Mouse (Mus musculus): ENCODE measurements around the gene St3gal3.
A peak's percentile ranks its signal among the peaks of the same experiment; 100 is the strongest.

The St3gal3 gene

GRCm38 (mm10) chr4:118134485-118135365 lies at the start of gene St3gal3:
St3gal3 (minus strand) TSS chr4:118134914.
- DNase-seq (ENCODE audit: low read depth, low spot score): peak; percentile 62

- DNase-seq (ENCODE audit: low read depth, low spot score): peak; percentile 12
Observed at GRCm38 (mm10) chr4:118180301-118181080, 45.8 kb upstream of the St3gal3 start.

DNA sequence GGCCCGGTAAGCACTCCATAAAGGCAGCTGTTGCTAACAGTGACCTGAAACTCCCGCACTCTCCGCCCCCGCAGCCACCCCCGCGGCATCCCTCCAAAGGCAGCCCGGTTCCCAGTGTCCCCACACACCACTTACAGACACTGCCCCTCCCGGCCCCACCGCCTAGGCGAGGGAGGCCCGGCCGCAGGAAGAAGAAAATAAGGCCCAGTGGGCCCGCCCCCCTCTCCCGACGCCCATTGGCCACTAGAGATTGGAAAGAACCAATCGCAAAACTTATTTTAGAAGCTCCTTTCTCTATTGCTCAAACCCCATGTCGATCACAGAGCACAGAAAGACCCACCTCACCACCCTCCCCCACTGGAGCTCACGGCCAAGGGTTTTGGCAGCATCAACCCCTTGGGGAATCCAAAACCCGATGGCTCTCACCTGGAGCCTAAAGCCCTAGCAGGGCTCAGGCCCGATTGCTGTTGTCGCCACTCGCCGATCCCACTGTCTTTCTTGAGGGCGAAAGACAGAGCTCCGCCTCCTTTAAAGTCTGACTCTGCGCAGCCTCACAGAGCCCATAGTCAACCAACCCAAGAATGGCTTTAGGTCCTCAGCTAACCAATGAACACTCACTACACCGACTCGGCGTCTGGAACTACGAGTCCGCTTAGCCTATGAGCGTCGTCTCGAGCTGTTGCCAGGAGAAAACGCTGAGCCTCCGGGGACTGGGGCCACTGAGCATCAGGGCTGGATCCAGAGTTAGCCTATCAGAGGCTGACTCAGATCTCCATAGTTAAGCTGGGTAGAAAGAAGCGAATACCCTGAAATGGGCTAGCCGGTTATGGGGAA lies 45.0 kb upstream of the St3gal3 start, which contains the start of gene Kdm4a:
Kdm4a (minus strand) TSS at position 577 of the 834 bp plus-strand sequence.
- peak; percentile 96 for DNase-seq (ENCODE audit: low read depth, low spot score)

DNA sequence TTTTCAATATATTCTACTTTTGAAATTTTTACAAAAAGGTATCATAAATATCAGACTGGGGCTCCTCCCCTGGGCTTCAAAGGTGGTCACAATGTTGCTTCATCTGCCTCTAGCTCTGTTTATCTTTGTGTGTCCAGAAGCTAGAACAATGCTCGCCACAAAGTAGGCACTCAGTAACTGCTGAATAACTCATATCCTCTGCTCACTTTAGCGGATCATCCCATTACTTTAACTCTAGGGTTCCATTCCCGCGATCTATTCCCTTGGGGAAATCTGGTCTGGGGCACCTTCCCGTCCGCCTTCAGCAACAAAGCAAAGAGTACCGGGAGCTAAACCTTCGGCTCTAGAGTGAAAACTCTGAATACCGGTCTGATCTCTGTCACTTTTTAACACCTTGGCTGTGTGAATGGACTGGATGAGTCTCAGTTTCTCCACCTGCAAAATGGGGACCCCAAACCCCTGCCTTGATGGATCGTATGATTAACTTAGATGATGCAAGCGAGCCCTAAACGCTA lies 44.3 kb upstream of the St3gal3 start:
- no peak for DNase-seq (ENCODE audit: low read depth, low spot score)

GRCm38 (mm10) chr4:118172461-118172860 lies 37.7 kb upstream of the St3gal3 start:
- DNase-seq (ENCODE audit: low read depth, low spot score): no peak

DNA sequence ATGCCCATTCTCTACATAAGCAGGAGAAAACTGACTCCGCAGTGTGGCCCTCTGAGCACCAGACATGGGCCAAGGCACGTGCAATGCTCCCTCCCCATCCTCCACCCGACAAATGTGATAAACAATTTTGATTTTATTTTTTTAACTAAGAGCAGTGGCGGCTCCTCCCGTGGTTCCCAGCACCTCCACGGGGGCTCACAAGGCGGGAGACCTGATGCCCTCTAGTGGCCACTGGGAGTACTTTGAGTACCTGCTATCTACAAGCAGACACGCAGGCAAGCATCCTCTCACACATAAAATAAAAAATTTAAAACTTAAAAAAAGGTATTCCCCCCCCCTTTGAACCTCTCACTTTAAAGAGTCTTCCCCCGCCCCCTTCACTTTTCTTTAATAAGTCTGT lies 36.3 kb upstream of the St3gal3 start:
- DNase-seq (ENCODE audit: low read depth, low spot score): no peak

GRCm38 (mm10) chr4:118162123-118162522 lies 27.4 kb upstream of the St3gal3 start:
- DNase-seq (ENCODE audit: low read depth, low spot score): no peak

- DNase-seq (ENCODE audit: low read depth, low spot score): no peak
Observed at GRCm38 (mm10) chr4:118157666-118158065, 23.0 kb upstream of the St3gal3 start.

GRCm38 (mm10) chr4:118156559-118156958 lies 21.8 kb upstream of the St3gal3 start:
- DNase-seq (ENCODE audit: low read depth, low spot score): no peak

DNA sequence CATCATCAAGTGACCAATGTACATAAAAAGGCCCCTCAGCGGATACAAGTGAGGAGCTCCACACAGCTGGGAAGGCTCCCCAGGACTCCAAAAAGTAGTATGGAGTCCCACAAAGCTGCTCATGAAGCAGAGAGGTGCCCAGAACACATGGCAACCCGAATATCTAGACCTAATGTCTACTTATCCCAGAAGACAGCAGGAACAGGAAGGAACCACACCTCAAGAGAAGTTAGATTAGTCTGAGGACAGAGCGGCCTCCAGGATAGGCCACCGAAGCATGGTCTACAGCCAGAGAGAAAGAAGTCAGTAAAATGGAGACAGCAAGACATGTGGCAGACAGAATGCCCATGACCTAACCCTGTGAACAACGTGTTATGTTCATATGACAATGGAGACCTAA lies 20.2 kb upstream of the St3gal3 start:
- no peak for DNase-seq (ENCODE audit: low read depth, low spot score)

- no peak for DNase-seq (ENCODE audit: low read depth, low spot score)
Observed at GRCm38 (mm10) chr4:118152020-118152785, 17.5 kb upstream of the St3gal3 start.

DNA sequence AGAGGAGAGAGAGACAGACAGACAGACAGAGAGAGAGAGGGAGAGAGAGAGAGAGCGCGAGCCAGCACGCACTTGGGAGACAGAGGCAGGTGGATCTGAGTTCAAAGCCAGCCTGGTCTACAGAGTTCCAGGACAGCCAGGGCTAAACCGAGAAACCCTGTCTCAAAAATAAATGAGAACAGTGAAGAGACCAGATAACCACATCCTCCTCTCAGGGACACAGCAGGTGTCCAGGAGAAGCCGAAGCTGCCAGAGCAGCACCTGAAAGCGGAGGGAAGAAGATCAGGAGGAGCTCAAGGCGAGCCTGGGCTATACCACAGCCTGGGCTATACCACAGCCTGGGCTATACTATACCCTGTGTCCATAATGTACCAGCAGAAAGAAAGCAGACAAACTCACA lies 16.1 kb upstream of the St3gal3 start:
- DNase-seq (ENCODE audit: low read depth, low spot score): no peak

- no peak for DNase-seq (ENCODE audit: low read depth, low spot score)
Observed at GRCm38 (mm10) chr4:118149956-118150680, 15.4 kb upstream of the St3gal3 start.

GRCm38 (mm10) chr4:118149055-118149576 lies 14.4 kb upstream of the St3gal3 start:
- DNase-seq (ENCODE audit: low read depth, low spot score): no peak

GRCm38 (mm10) chr4:118148317-118148687 lies 13.6 kb upstream of the St3gal3 start:
- DNase-seq (ENCODE audit: low read depth, low spot score): no peak

- no peak for DNase-seq (ENCODE audit: low read depth, low spot score)
Observed at GRCm38 (mm10) chr4:118147547-118148316, 13.0 kb upstream of the St3gal3 start.

DNA sequence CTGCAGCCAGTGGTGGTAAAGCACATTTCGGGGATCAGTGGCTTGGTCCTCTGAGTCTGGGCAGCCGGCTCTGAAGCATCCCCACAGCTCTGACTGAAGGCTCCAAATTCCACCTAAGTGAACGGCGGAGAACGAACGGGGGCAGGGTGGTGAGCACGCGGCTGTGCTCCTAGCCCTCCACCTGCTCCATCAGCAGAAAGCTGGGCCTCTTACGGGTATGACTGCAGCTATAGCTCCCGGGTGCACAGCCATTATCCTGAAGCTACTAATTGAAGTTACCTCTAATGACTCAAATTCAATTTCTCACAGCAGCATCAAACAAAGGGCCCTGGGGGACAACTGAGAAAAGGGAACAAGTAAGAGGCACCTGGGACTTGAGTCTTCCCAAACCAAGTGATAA lies 12.4 kb upstream of the St3gal3 start:
- no peak for DNase-seq (ENCODE audit: low read depth, low spot score)

DNA sequence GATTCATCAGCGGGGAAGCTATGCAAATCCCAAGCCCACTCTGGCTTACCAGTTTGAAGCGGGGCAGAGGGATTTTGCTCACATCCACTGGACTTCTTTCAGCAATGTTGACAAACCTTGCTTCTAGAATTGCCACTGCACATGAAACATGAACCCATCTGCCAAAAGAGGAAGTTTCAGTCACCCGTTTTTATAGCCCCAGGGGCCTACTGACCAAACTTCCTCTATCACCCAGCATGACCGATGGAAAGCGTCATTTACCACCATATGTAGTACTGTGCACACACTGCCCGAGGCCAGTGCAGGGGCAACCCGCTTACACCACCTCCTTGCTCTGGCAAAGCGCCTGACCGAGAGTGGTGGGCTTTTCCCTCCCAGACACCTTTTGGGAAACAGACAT lies 9.6 kb upstream of the St3gal3 start:
- no peak for DNase-seq (ENCODE audit: low read depth, low spot score)

- DNase-seq (ENCODE audit: low read depth, low spot score): no peak
Observed at GRCm38 (mm10) chr4:118143679-118144078, 9.0 kb upstream of the St3gal3 start.

Measured in c-Kit-negative CD71-positive TER-119-positive erythroid progenitor cells, embryonic 14.5 days (primary cell).